Mouse (Mus musculus): ENCODE data around the gene Gm47985.
"Not testable (repeated sequence)": the region's sequence is repeated elsewhere in the genome, so short reads cannot be mapped to it uniquely, and the experiment has no call there.

DNA sequence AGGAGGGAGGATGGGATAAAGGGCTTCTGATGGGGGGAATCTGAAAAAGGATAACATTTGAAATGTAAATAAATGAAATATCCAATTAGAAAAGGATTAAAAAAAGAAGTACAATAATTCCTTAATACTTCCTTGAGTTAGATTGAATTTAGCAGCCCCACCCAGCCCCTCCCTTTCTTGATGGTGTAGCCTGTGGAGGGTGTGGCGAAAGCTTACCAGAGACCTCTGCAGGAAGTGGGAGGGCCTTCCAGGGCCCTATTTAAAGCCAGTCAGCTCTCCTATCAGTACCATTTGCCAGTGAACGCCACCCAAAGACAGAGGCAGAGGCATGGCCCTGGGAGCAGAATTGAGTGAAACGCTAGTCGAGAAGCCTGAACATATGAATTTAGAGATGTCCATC lies 15.8 kb downstream of the Gm47985 start, which contains the start of gene Gm47995:
- TF ChIP-seq POLR2A (IDR thresholded peaks at IDR 0.05; ENCODE audit: low read depth, low read length); CTCF (IDR thresholded peaks at IDR 0.05; ENCODE audit: extremely low read depth, insufficient read length, insufficient replicate concordance, low read depth, low read length): not testable (repeated sequence)

Measured in small intestine, adult 2 months (tissue).